8 mouse cellular contexts compared by ENCODE assay signal in the genomic region with DNA sequence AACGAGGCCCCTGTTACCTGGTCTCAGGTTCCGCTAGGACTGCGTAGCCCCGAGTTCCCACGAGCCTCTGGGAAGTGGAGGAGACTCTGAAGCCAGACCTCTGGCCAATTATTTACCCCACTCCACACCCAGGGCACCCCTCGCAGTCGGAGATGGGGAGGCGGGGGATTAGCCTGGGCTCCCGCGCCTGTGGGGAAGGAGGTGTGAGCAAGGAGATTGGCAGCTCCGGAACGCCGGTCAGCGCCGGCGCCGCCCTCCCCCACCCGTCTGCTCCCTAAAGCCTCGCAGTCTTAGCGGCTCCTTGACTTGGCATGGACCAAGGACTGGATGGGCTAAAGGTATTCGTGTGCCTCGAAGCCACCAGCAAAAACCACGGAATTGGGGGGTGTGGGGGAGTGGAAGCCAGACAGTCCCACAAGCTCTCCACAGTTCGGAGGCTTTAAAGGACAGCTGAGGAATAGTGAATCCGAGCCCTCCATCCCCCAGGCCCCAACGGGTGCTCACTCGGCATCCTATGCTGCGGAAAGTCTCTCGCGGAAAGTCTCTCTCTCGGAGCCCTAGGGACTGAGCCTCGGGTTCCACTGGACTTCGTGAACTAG. TPM values are rescaled to one million over a fixed set of nuclear protein-coding genes. Genes with fewer than 3 reads are reported as not detected.
A peak's percentile ranks its signal among the peaks of the same experiment; 100 is the strongest.
DNase-seq lines count a peak whose midpoint lies in the region; ATAC-seq and TF ChIP-seq lines count a peak whose summit lies in the region.

A gene (minus strand): TSS at position 67 of the 599 bp plus-strand sequence.

- no peak for TF ChIP-seq CTCF in Patski (IDR thresholded peaks at IDR 0.05)
- TF ChIP-seq CTCF in forebrain, postnatal 0 days (IDR thresholded peaks at IDR 0.05; ENCODE audit: low read depth) = no peak
- no peak for TF ChIP-seq CTCF in midbrain, postnatal 0 days (IDR thresholded peaks at IDR 0.05)

- H3K4me3 ChIP-seq in heart, embryonic 10.5 days = peak within 1 kb of the TSS; percentile 57
- peak within 1 kb of the TSS; percentile 36 for H3K4me3 ChIP-seq in forebrain, postnatal 0 days (ENCODE audit: low read depth, low read length)
- H3K4me3 ChIP-seq in midbrain, postnatal 0 days (ENCODE audit: low read depth, low read length) = peak within 1 kb of the TSS; percentile 44

- H3K36me3 ChIP-seq in heart, embryonic 10.5 days = peaks cover 12% of the 10 kb centered on the region; the same call in 1 of the 2 replicates
- H3K36me3 ChIP-seq in forebrain, postnatal 0 days (ENCODE audit: insufficient read depth) = no peaks in the 10 kb centered on the region; the same call in 1 of the 2 replicates
- no peaks in the 10 kb centered on the region for H3K36me3 ChIP-seq in midbrain, postnatal 0 days (ENCODE audit: insufficient read depth, low read length)

- peaks cover 25% of the 10 kb centered on the region for H3K4me1 ChIP-seq in heart, embryonic 10.5 days
- H3K4me1 ChIP-seq in forebrain, postnatal 0 days (ENCODE audit: insufficient read depth) = peaks cover 7% of the 10 kb centered on the region
- 0 out of 2 replicates have a peak, but pooled peaks cover 2% of the 10 kb centered on the region for H3K4me1 ChIP-seq in midbrain, postnatal 0 days (ENCODE audit: insufficient read depth, low read length)

- WGBS in heart, embryonic 10.5 days = under 1% methylated on average over 33 of the region's 33 CpGs
- under 1% methylated on average over 33 of the region's 33 CpGs for WGBS in forebrain, postnatal 0 days
- WGBS in midbrain, postnatal 0 days = under 1% methylated on average over 33 of the region's 33 CpGs

- ATAC-seq in Patski = peak; percentile 83
- peak; percentile 44 for ATAC-seq in forebrain, postnatal 0 days
- ATAC-seq in midbrain, postnatal 0 days (ENCODE audit: low FRiP score) = peak; percentile 59

- H3K27ac ChIP-seq in heart, embryonic 10.5 days = no peak within 1 kb of the TSS
- peak within 1 kb of the TSS; percentile 15; the same call in 1 of the 2 replicates for H3K27ac ChIP-seq in forebrain, postnatal 0 days (ENCODE audit: low read depth, low read length)
- H3K27ac ChIP-seq in midbrain, postnatal 0 days (ENCODE audit: low read depth, low read length) = peak within 1 kb of the TSS; percentile 87

- in situ Hi-C loops in Patski (cut with MboI; ENCODE audit: low pct_unique_long_range_greater_than_20kb) = loop anchor here (10.0 to 25.0 kb wide), 2 partner anchors 234 to 589 kb away; no protein-coding TSS in a partner anchor

- peak within 1 kb of the TSS; percentile 35 for H3K9ac ChIP-seq in forebrain, postnatal 0 days
- H3K9ac ChIP-seq in midbrain, postnatal 0 days (replicated peaks; ENCODE audit: low read length, poor library complexity, severe bottlenecking) = peak within 1 kb of the TSS; percentile 57

- CTCF ChIA-PET in Patski (lab: Charles Lee) = interaction anchor here (0.9 to 1.2 kb wide), 4 partner anchors 11 to 240 kb away, joined by 3 to 4 read pairs (median 3); no protein-coding TSS in a partner anchor

- peaks cover 72% of the 10 kb centered on the region for H3K27me3 ChIP-seq in heart, embryonic 10.5 days (ENCODE audit: insufficient read depth, poor library complexity, severe bottlenecking)
- no peaks in the 10 kb centered on the region for H3K27me3 ChIP-seq in Patski
- peaks cover 39% of the 10 kb centered on the region for H3K27me3 ChIP-seq in forebrain, postnatal 0 days (ENCODE audit: insufficient read depth, low read length)
- peaks cover 16% of the 10 kb centered on the region for H3K27me3 ChIP-seq in midbrain, postnatal 0 days (ENCODE audit: insufficient read depth, low read length)

- intact Hi-C loops in heart, postnatal 25 days (cut with DNase I) = no loop called here
- intact Hi-C loops in left cerebral cortex, postnatal 25 days (cut with DNase I) = no loop called here

- peak; percentile 76 for DNase-seq in heart, embryonic 10.5 days (ENCODE audit: low spot score)
- DNase-seq in heart, postnatal 25 days (ENCODE audit: low spot score) = no peak
- DNase-seq in Patski (ENCODE audit: low read depth, low spot score) = no peak
- peak; percentile 47 for DNase-seq in forebrain, postnatal 0 days
- DNase-seq in layer of hippocampus, postnatal 10 days (ENCODE audit: low spot score in 2 of 2) = peak; percentile 36 to 53
- DNase-seq in midbrain, postnatal 0 days (ENCODE audit: low spot score) = no peak
- no peak for DNase-seq in left cerebral cortex, postnatal 25 days (ENCODE audit: low spot score in 2 of 2)
- no peak for DNase-seq in frontal cortex, postnatal 36 days (ENCODE audit: low spot score in 2 of 2)

- POLR2A ChIA-PET in Patski (lab: Charles Lee) = interaction anchor here (1.6 kb wide), 1 partner anchor 10 kb away, joined by 9 read pairs; no protein-coding TSS in a partner anchor

- peak within 1 kb of the TSS; percentile 49 for H3K4me2 ChIP-seq in forebrain, postnatal 0 days (ENCODE audit: low read depth)
- H3K4me2 ChIP-seq in midbrain, postnatal 0 days (ENCODE audit: low read depth, low read length, poor library complexity, severe bottlenecking) = peak within 1 kb of the TSS; percentile 68

- H3K9me3 ChIP-seq in heart, embryonic 10.5 days = no peaks in the 10 kb centered on the region
- H3K9me3 ChIP-seq in forebrain, postnatal 0 days (ENCODE audit: low read length) = no peaks in the 10 kb centered on the region
- H3K9me3 ChIP-seq in midbrain, postnatal 0 days (ENCODE audit: low read length) = no peaks in the 10 kb centered on the region

RNA-seq across cellular contexts. Expression of the gene that starts here (rescaled TPM):
- polyA plus RNA-seq in heart, embryonic 10.5 days (2016; fragmentation: Nextera tagmentation; extraction: Ambion mirVana) = 3.5 and 5.2 TPM in 2 replicates
- not detected for total RNA-seq in heart, postnatal 25 days (2021)
- polyA plus RNA-seq in Patski (2021) = 27.0 TPM
- 19.1 and 30.9 TPM in 2 replicates for total RNA-seq in forebrain, postnatal 0 days (2014; rRNA removed)
- polyA plus RNA-seq in forebrain, postnatal 0 days (2015; fragmentation: Nextera tagmentation; extraction: Ambion mirVana) = 6.4 and 26.8 TPM in 2 replicates
- 10 to 100 TPM; 15.3 to 16.1 TPM for total RNA-seq in layer of hippocampus, postnatal 10 days (2021)
- 125 and 129 TPM in 2 replicates for total RNA-seq in midbrain, postnatal 0 days (2014; rRNA removed)
- polyA plus RNA-seq in midbrain, postnatal 0 days (2015; fragmentation: Nextera tagmentation; extraction: Ambion mirVana) = 63.1 and 76.9 TPM in 2 replicates
- under 1 TPM; 0.66 to 0.85 TPM for total RNA-seq in left cerebral cortex, postnatal 25 days (2021)

Comparison
In these comparisons a context has a peak if more than half of its experiments do, and no peak if none do; other contexts are left out.
1. RNA of the gene that starts here (total RNA-seq): 125 to 129 TPM in midbrain, postnatal 0 days, 19.1 to 30.9 TPM in forebrain, postnatal 0 days and 15.3 to 16.1 TPM in layer of hippocampus, postnatal 10 days; 0.66 to 0.85 TPM in left cerebral cortex, postnatal 25 days and not detected in heart, postnatal 25 days; every median in the first group is over 4 times any median in the second.
2. DNase-seq: peak in heart, embryonic 10.5 days (single experiment), forebrain, postnatal 0 days (single experiment) and layer of hippocampus, postnatal 10 days (2 of 2); none in heart, postnatal 25 days (single experiment), Patski (single experiment), midbrain, postnatal 0 days (single experiment), left cerebral cortex, postnatal 25 days (0 of 2) and frontal cortex, postnatal 36 days (0 of 2).
3. Peak in every context shown above with its lines, with median percentiles within 50 percentile points of each other: H3K4me3 ChIP-seq and ATAC-seq.